Mouse (Mus musculus): ENCODE measurements around the gene Gria1. TPM values are rescaled to one million over a fixed set of nuclear protein-coding genes. Genes with fewer than 3 reads are reported as not detected.

Gene Gria1
- total and polyA plus RNA-seq, 3 experiments, result 0.03 to 0.32 (median 0.24) TPM

- DNase-seq, result peak; percentile 32
Measured at GRCm38 (mm10) chr11:57297376-57297775, 286.2 kb downstream of the Gria1 start.

GRCm38 (mm10) chr11:57298263-57298662 is 287.1 kb downstream of the Gria1 start:
- DNase-seq, result no peak

- DNase-seq, result no peak
Measured at GRCm38 (mm10) chr11:57298665-57299064, 287.5 kb downstream of the Gria1 start.

GRCm38 (mm10) chr11:57303602-57304001 is 292.4 kb downstream of the Gria1 start:
- DNase-seq, result no peak

GRCm38 (mm10) chr11:57306116-57306515 is 294.9 kb downstream of the Gria1 start:
- no peak for DNase-seq

- peak; percentile 26 for DNase-seq
Measured at GRCm38 (mm10) chr11:57306892-57307291, 295.7 kb downstream of the Gria1 start.

- no peak for DNase-seq
Measured at GRCm38 (mm10) chr11:57317063-57317462, 305.9 kb downstream of the Gria1 start.

GRCm38 (mm10) chr11:57317478-57317877 is 306.3 kb downstream of the Gria1 start:
- DNase-seq, result no peak

- no peak for DNase-seq
Measured at GRCm38 (mm10) chr11:57319374-57319773, 308.2 kb downstream of the Gria1 start.

- DNase-seq, result no peak
Measured at GRCm38 (mm10) chr11:57324099-57324498, 312.9 kb downstream of the Gria1 start.
